Mouse (Mus musculus) hindbrain, embryonic 14.5 days (tissue): Measurements from ENCODE around the gene Gm9040. TPM values are rescaled to one million over a fixed set of nuclear protein-coding genes. Genes with fewer than 3 reads are reported as not detected.
"Not testable (repeated sequence)": the region's sequence is repeated elsewhere in the genome, so short reads cannot be mapped to it uniquely, and the experiment has no call there.

Source experiments
- ATAC-seq: fragments of 200-750 bp; cut with Nextera tagmentation; 2 replicates; pipeline ENCODE4 v1.8.0; 2017; ENCODE audit warnings: moderate number of reproducible peaks, mild to moderate bottlenecking, moderate TSS enrichment, moderate library complexity; ENCODE audit not compliant: low FRiP score
- DNase-seq: peaks from one replicate; pipeline ENCODE4 v3.0.0-alpha.2; 2015; ENCODE audit warnings: low spot score
- H3K27ac ChIP-seq: fragments of 300-500 bp; sonication (generic); 2 replicates; pipeline ENCODE4 v1.5.1; 2014; ENCODE audit warnings: mild to moderate bottlenecking, moderate library complexity
- H3K27me3 ChIP-seq: fragments of 300-500 bp; sonication (generic); 2 replicates; pipeline ENCODE4 v1.6.1; 2014; ENCODE audit warnings: mild to moderate bottlenecking, low read length, mixed read lengths; ENCODE audit not compliant: control insufficient read depth, insufficient read depth
- H3K36me3 ChIP-seq: fragments of 300-500 bp; sonication (generic); replicated peaks from 2 replicates; pipeline ENCODE4 v1.6.1; 2014; ENCODE audit not compliant: control insufficient read depth, insufficient read depth
- H3K4me1 ChIP-seq: fragments of 300-500 bp; sonication (generic); replicated peaks from 2 replicates; pipeline ENCODE4 v1.6.1; 2014; ENCODE audit warnings: antibody characterized with exemption, low read length, mixed read lengths; ENCODE audit not compliant: control insufficient read depth, insufficient read depth
- H3K4me2 ChIP-seq: fragments of 300-500 bp; sonication (generic); replicated peaks from 2 replicates; pipeline ENCODE4 v1.6.1; 2014; ENCODE audit warnings: mild to moderate bottlenecking, moderate library complexity
- H3K4me3 ChIP-seq: fragments of 300-500 bp; sonication (generic); replicated peaks from 2 replicates; pipeline ENCODE4 v1.5.1; 2014; ENCODE audit warnings: mild to moderate bottlenecking, low read length
- H3K9ac ChIP-seq: fragments of 300-500 bp; sonication (generic); 2 replicates; pipeline ENCODE4 v1.6.1; 2014
- H3K9me3 ChIP-seq: fragments of 300-500 bp; sonication (generic); 2 replicates; pipeline ENCODE4 v1.6.1; 2016; ENCODE audit warnings: low read length; ENCODE audit not compliant: control insufficient read depth
- WGBS: fragments of 180-500 bp; shearing (Covaris S2); extraction: QIAGEN DNeasy Blood & Tissue Kit; methylation state at CpG from one replicate; pipeline ENCODE4 v1.1.7; 2014; 5-methylcytosine and 5-hydroxymethylcytosine counted together
- polyA plus RNA-seq: library from polyadenylated mRNA; unstranded; fragments of >200 nt; fragmentation: Nextera tagmentation; extraction: Ambion mirVana; gene quantifications from 2 replicates; pipeline ENCODE4 v1.2.1, GENCODE M21; 2014

Gene Gm9040
- polyA plus RNA-seq, 1 experiment from 2014 or later = 0.08 TPM

GRCm38 (mm10) chr10:118294938-118295337, 31.8 kb downstream of the Gm9040 start, which contains the start of gene Iltifb:
Iltifb (minus strand) TSS chr10:118295038.
- no peak within 1 kb of the TSS for H3K9ac ChIP-seq
- H3K4me3 ChIP-seq = no peak within 1 kb of the TSS
- no peaks in the 10 kb centered on the region for H3K36me3 ChIP-seq
- no peaks in the 10 kb centered on the region for H3K4me1 ChIP-seq
- DNase-seq (no peak), ATAC-seq (no peak)
- H3K27ac ChIP-seq = no peak within 1 kb of the TSS
- H3K9me3 ChIP-seq = no peaks in the 10 kb centered on the region
- H3K4me2 ChIP-seq = no peak within 1 kb of the TSS
- WGBS = 95% methylated on average over 6 of the region's 6 CpGs
- no peaks in the 10 kb centered on the region for H3K27me3 ChIP-seq

GRCm38 (mm10) chr10:118283016-118283415, 43.8 kb downstream of the Gm9040 start:
- not testable (repeated sequence) for H3K36me3 ChIP-seq, DNase-seq, H3K27ac ChIP-seq, ATAC-seq, H3K4me1 ChIP-seq, H3K9me3 ChIP-seq, H3K9ac ChIP-seq, H3K4me3 ChIP-seq, H3K27me3 ChIP-seq, H3K4me2 ChIP-seq
- WGBS = no CpG with 5 or more reads among the region's 5 CpGs

- not testable (repeated sequence) for H3K27ac ChIP-seq, H3K9me3 ChIP-seq, ATAC-seq, H3K36me3 ChIP-seq, H3K4me2 ChIP-seq, H3K27me3 ChIP-seq, H3K4me1 ChIP-seq, H3K9ac ChIP-seq, H3K4me3 ChIP-seq, DNase-seq
- 74% methylated on average over 6 of the region's 7 CpGs for WGBS
Observed at GRCm38 (mm10) chr10:118282565-118282964, 44.2 kb downstream of the Gm9040 start.

GRCm38 (mm10) chr10:118278069-118278468, 48.7 kb downstream of the Gm9040 start:
- no CpG with 5 or more reads among the region's 4 CpGs for WGBS
- ATAC-seq, H3K4me3 ChIP-seq, H3K4me1 ChIP-seq, DNase-seq, H3K4me2 ChIP-seq, H3K9me3 ChIP-seq, H3K9ac ChIP-seq, H3K27ac ChIP-seq, H3K27me3 ChIP-seq, H3K36me3 ChIP-seq: not testable (repeated sequence)

Other genes with a start within 250 kb of the Gm9040 start
- 25.2 and 27.0 TPM in 2 replicates for gene Mdm1, start 185.2 kb downstream of the Gm9040 start, polyA plus RNA-seq
- gene Il22, start 122.0 kb downstream of the Gm9040 start, polyA plus RNA-seq = not detected in 2 replicates
- 0.23 and 0.43 TPM in 2 replicates for gene Gm32717, start 86.2 kb downstream of the Gm9040 start, polyA plus RNA-seq
- 0.23 and 0.43 TPM in 2 replicates for gene Gm32802, start 68.3 kb downstream of the Gm9040 start, polyA plus RNA-seq
- gene Iltifb, start 31.9 kb downstream of the Gm9040 start, polyA plus RNA-seq = not detected in 2 replicates
- gene Gm9044, start 5.4 kb upstream of the Gm9040 start, polyA plus RNA-seq = 0.08 TPM in 1 of 2 replicates, not detected in the other
- not detected in 2 replicates for gene Gm9045, start 10.9 kb upstream of the Gm9040 start, polyA plus RNA-seq
- gene Gm9046, start 16.3 kb upstream of the Gm9040 start, polyA plus RNA-seq = not detected in 2 replicates
- not detected in 2 replicates for gene Gm9048, start 21.7 kb upstream of the Gm9040 start, polyA plus RNA-seq
- not detected in 2 replicates for gene Gm9049, start 27.1 kb upstream of the Gm9040 start, polyA plus RNA-seq
- gene Ifng, start 114.1 kb upstream of the Gm9040 start, polyA plus RNA-seq = not detected in 2 replicates